Mouse (Mus musculus): ENCODE results near the gene Rgs11.

DNA sequence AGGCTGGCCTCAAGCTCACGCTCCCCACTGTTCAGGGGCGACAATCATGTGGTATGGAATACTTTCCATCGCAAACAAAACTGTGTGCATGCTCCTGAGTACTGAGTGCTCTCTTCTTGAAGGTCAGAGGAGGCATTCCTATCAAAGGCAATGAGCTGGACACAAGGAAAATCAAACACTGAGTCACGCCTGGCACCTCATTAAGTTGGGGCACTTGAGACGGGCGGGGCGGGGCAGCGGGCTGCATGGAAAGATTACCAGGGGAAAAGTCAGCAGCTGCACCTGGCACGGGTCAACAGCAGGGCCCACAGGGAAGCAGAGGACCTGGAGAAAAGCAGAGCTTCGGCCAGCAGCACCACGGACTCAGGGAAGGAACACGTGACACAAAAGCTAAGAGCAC is 22.4 kb downstream of the Rgs11 start:
- TF ChIP-seq CTCF (IDR thresholded peaks at IDR 0.05; ENCODE audit: borderline replicate concordance, control insufficient read depth, extremely low read depth, insufficient read depth, low read length, poor library complexity) (no peak), POLR2A (IDR thresholded peaks at IDR 0.05; ENCODE audit: control insufficient read depth, extremely low read depth, insufficient read depth, low read length, poor library complexity) (no peak)

All from thymus, adult 2 months (tissue).